Mouse (Mus musculus) gastrocnemius, postnatal 36 days (tissue): ENCODE measurements around the gene Eya2. TPM values are rescaled to one million over a fixed set of nuclear protein-coding genes. Genes with fewer than 3 reads are reported as not detected.

Experiments
- DNase-seq, 2 experiments: peaks; one replicate each; pipeline ENCODE4 v3.0.0; 2022
- intact Hi-C: fragments of 180-260 bp; cut with DNase I; formaldehyde crosslinking; loops from one replicate; pipeline ENCODE4 v1.15.1; 2025
- total RNA-seq, 2 experiments: library from RNA; stranded (reverse); gene quantifications; 2 replicates each; pipeline ENCODE4 v1.2.3; 2021

Gene Eya2
- total RNA-seq, 2 experiments from 2014 or later = 3.2 TPM

GRCm38 (mm10) chr2:165590742-165591141 lies 4.1 kb upstream of the Eya2 start:
- intact Hi-C loops = no loop called here

GRCm38 (mm10) chr2:165593763-165594162 lies 1.1 kb upstream of the Eya2 start:
- DNase-seq = no peak
- intact Hi-C loops = no loop called here

More at GRCm38 (mm10) chr2:165590742-165591141, 4.1 kb upstream of the Eya2 start:
- no peak for DNase-seq

- intact Hi-C loops = no loop called here
- DNase-seq = no peak
These were observed 841 bp downstream of the Eya2 start for GRCm38 (mm10) chr2:165595676-165596070.

- no peak for DNase-seq
- intact Hi-C loops = no loop called here
These were observed 1.3 kb downstream of the Eya2 start for GRCm38 (mm10) chr2:165596141-165596540.

GRCm38 (mm10) chr2:165597536-165597935 lies 2.7 kb downstream of the Eya2 start:
- DNase-seq = no peak
- intact Hi-C loops = no loop called here

- DNase-seq = no peak
- intact Hi-C loops = no loop called here
These were observed 3.3 kb downstream of the Eya2 start for GRCm38 (mm10) chr2:165598139-165598538.

- DNase-seq = no peak
- intact Hi-C loops = no loop called here
These were observed 4.7 kb downstream of the Eya2 start for GRCm38 (mm10) chr2:165599566-165599965.

GRCm38 (mm10) chr2:165600926-165601325 lies 6.1 kb downstream of the Eya2 start:
- no peak for DNase-seq
- intact Hi-C loops = loop anchor here (5.0 kb wide), 1 partner anchor 69 kb away; no protein-coding TSS in a partner anchor

GRCm38 (mm10) chr2:165601605-165602004 lies 6.8 kb downstream of the Eya2 start:
- intact Hi-C loops = loop anchor here (5.0 kb wide), 1 partner anchor 69 kb away; no protein-coding TSS in a partner anchor
- DNase-seq = no peak

- intact Hi-C loops = loop anchor here (5.0 kb wide), 1 partner anchor 71 kb away; no protein-coding TSS in a partner anchor
- DNase-seq = no peak
These were observed 8.9 kb downstream of the Eya2 start for GRCm38 (mm10) chr2:165603775-165604174.

- intact Hi-C loops = no loop called here
- no peak for DNase-seq
These were observed 16.9 kb downstream of the Eya2 start for GRCm38 (mm10) chr2:165611551-165612253.

- intact Hi-C loops = no loop called here
- peak; percentile 56 to 79 for DNase-seq
These were observed 19.0 kb downstream of the Eya2 start for GRCm38 (mm10) chr2:165613741-165614339.

- intact Hi-C loops = no loop called here
These were observed 26.7 kb downstream of the Eya2 start for GRCm38 (mm10) chr2:165621488-165621887.

GRCm38 (mm10) chr2:165622596-165622995 lies 27.8 kb downstream of the Eya2 start:
- DNase-seq = no peak
- intact Hi-C loops = no loop called here

More at GRCm38 (mm10) chr2:165621488-165621887, 26.7 kb downstream of the Eya2 start:
- no peak for DNase-seq

- intact Hi-C loops = no loop called here
- DNase-seq = no peak
These were observed 32.0 kb downstream of the Eya2 start for GRCm38 (mm10) chr2:165626826-165627225.

GRCm38 (mm10) chr2:165627974-165628373 lies 33.1 kb downstream of the Eya2 start:
- DNase-seq = no peak
- intact Hi-C loops = no loop called here

- intact Hi-C loops = no loop called here
These were observed 35.1 kb downstream of the Eya2 start for GRCm38 (mm10) chr2:165629900-165630299.

GRCm38 (mm10) chr2:165633011-165633785 lies 38.4 kb downstream of the Eya2 start:
- peak in 1 of 2 experiments; percentile 23 for DNase-seq
- intact Hi-C loops = no loop called here

More at GRCm38 (mm10) chr2:165629900-165630299, 35.1 kb downstream of the Eya2 start:
- no peak for DNase-seq

GRCm38 (mm10) chr2:165634481-165634880 lies 39.6 kb downstream of the Eya2 start:
- intact Hi-C loops = no loop called here
- DNase-seq = no peak

GRCm38 (mm10) chr2:165639075-165639755 lies 44.4 kb downstream of the Eya2 start:
- intact Hi-C loops = no loop called here
- DNase-seq = no peak
